Mouse (Mus musculus): ENCODE results near the gene Olfr27.

Gene Olfr27

DNA sequence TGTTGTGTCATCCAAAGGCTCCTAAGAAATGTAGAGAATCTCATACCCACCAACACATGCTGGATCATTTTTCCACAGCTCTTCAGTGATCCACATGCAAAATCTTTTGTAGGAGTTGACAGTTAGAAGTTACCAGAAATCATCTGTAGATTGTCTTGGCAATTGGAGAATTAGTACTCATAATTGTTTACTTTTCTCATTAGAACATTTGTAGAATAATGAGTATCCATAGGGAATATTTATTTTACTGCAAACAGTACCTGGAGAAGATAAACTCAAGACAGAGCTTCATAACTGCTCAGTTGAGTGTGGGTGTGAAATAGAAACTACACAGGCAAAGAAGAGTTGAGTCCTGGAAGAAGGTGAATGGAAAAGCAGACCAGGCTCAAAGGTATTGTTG lies at the start of gene Olfr27:
TSS of gene Olfr27 (plus strand) at position 301 of the 400 bp plus-strand sequence.
- DNase-seq (ENCODE audit: low read depth), result no peak

DNA sequence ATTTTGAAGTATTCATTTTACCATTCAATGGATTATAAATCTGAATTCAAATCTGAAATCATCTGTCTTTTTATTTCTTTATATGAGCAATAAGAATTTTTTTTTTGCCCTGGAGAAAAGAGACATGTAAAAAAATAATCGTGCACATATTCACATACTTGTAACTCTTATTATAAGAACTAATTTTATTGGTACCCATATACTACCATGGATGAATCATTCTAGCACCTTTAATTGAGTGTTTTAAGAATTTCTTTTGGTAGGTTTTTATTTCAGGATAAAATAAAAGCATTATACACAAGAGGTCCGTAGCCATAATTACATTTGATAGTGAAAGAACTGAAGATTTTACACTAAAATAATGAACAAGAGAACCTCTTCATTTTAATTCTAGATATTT lies 49.1 kb upstream of the Olfr27 start, which contains the start of gene Olfr938:
TSS of gene Olfr938 (minus strand) at position 101 of the 400 bp plus-strand sequence.
- no peak for DNase-seq (ENCODE audit: low read depth)

DNA sequence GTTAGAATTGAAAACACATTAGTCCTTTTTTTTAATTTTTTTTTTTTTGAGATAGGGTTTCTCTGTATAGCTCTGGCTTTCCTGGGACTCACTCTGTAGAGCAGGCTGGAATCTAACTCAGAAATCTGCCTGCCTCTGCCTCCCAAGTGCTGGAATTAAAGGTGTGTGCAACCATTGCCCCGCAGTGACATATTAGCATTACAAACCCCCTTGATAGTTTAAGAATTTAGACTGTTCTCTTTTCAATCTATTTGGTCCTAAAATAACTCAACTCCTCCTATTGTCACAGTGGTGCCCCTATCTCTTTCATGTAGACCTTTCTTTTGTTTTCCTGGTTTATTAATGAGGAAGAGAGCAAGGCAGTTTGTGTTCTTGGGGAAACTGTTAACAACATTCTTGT lies 605 bp upstream of the Olfr27 start:
- no peak for DNase-seq (ENCODE audit: low read depth)

DNA sequence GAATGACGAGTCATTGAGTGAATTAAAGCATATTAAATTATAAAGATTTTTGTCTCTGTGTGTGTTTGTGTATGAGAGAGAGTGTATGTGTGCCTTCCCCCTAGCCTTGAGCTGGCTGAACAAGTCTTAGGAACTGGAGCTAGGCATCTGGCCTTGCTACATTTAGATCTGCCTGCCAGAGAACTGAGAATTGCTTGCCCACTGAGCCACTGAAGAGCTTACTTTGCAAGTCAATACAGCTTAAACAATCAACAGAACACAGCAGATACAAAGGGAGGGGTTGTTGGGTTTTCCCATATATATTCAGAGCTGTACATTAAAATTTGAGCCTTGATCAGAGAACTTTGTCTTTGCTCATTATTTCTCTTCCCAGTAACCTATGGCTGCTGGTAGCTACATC lies 24.5 kb downstream of the Olfr27 start:
- DNase-seq (ENCODE audit: low read depth), result no peak

DNA sequence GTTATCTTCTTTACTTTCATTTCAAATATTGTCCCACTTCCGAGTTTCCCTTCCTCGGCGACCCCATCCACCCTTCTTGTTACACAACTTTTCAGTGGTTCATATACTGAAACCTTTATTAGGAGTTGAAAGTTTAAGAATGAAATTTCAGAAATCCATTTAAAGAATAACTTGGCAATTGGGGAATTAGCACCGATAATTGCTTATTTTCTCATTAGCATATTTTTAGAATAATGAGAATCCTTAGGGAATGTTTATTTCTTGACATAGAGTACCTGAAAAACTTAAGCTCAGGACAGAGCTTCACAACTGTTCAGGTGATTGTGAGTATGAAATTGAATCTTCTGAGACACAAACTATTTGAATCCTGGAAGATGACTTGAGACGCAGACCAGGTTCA lies 38.1 kb downstream of the Olfr27 start, which contains the start of gene Olfr943:
TSS of gene Olfr943 (plus strand) at position 301 of the 400 bp plus-strand sequence.
- DNase-seq (ENCODE audit: low read depth), result no peak
